Mouse (Mus musculus) naive thymus-derived CD4-positive, alpha-beta T cell, adult 2 months (primary cell): ENCODE results near the gene Slc25a42.

Source experiments
- DNase-seq: peaks from one replicate; pipeline ENCODE4 v3.0.0-alpha.2; 2011; ENCODE audit warnings: low read depth

Gene Slc25a42

GRCm38 (mm10) chr8:70170116-70170515, 42.0 kb downstream of the Slc25a42 start:
- no peak for DNase-seq

- DNase-seq: peak; percentile 88
Measured at GRCm38 (mm10) chr8:70166504-70167110, 45.5 kb downstream of the Slc25a42 start.

GRCm38 (mm10) chr8:70163316-70163715, 48.8 kb downstream of the Slc25a42 start:
- DNase-seq: no peak

- DNase-seq: peak; percentile 65
Measured at GRCm38 (mm10) chr8:70160015-70160414, 52.1 kb downstream of the Slc25a42 start.

GRCm38 (mm10) chr8:70159211-70159610, 52.9 kb downstream of the Slc25a42 start:
- DNase-seq: no peak

- DNase-seq: peak; percentile 90
Measured at GRCm38 (mm10) chr8:70158069-70158853, 53.8 kb downstream of the Slc25a42 start.

GRCm38 (mm10) chr8:70157240-70157800, 54.8 kb downstream of the Slc25a42 start:
- no peak for DNase-seq

GRCm38 (mm10) chr8:70152537-70153257, 59.4 kb downstream of the Slc25a42 start:
- peak; percentile 72 for DNase-seq

- no peak for DNase-seq
Measured at GRCm38 (mm10) chr8:70150158-70150557, 61.9 kb downstream of the Slc25a42 start.

- DNase-seq: no peak
Measured at GRCm38 (mm10) chr8:70147678-70148607, 64.2 kb downstream of the Slc25a42 start.

- no peak for DNase-seq
Measured at GRCm38 (mm10) chr8:70139981-70140380, 72.1 kb downstream of the Slc25a42 start.

GRCm38 (mm10) chr8:70139026-70139857, 72.9 kb downstream of the Slc25a42 start, which contains the start of the genes Rfxank, Borcs8 and Mef2b:
Gene Rfxank (minus strand): TSS chr8:70139154.
Gene Borcs8 (plus strand): TSS chr8:70139499.
Gene Mef2b (plus strand): TSS chr8:70139711.
- peak; percentile 100 for DNase-seq

GRCm38 (mm10) chr8:70137890-70138289, 74.2 kb downstream of the Slc25a42 start:
- DNase-seq: no peak

- DNase-seq: no peak
Measured at GRCm38 (mm10) chr8:70136591-70136990, 75.5 kb downstream of the Slc25a42 start.

- no peak for DNase-seq
Measured at GRCm38 (mm10) chr8:70134931-70135330, 77.2 kb downstream of the Slc25a42 start.
